Mouse (Mus musculus): ENCODE data around the gene Fam162a. TPM values are rescaled to one million over a fixed set of nuclear protein-coding genes. Genes with fewer than 3 reads are reported as not detected.
"Not testable (repeated sequence)": the region's sequence is repeated elsewhere in the genome, so short reads cannot be mapped to it uniquely, and the experiment has no call there.

Gene Fam162a
- polyA plus RNA-seq (2012; rRNA removed): 41.6 and 64.5 TPM in 2 replicates

- peak; percentile 45 for DNase-seq (ENCODE audit: low read depth)
These were observed at the start of gene Fam162a, which contains the start of gene Ccdc58 for GRCm38 (mm10) chr16:36071450-36072379. Gene Fam162a (minus strand): TSS chr16:36071594. Gene Ccdc58 (plus strand): TSS chr16:36071685.

- not testable (repeated sequence) for DNase-seq (ENCODE audit: low read depth)
These were observed 44.4 kb upstream of the Fam162a start for GRCm38 (mm10) chr16:36115751-36116150.

GRCm38 (mm10) chr16:36111486-36111885, 40.1 kb upstream of the Fam162a start:
- not testable (repeated sequence) for DNase-seq (ENCODE audit: low read depth)

GRCm38 (mm10) chr16:36102211-36102610, 30.8 kb upstream of the Fam162a start:
- DNase-seq (ENCODE audit: low read depth): no peak

GRCm38 (mm10) chr16:36101526-36101925, 30.1 kb upstream of the Fam162a start:
- no peak for DNase-seq (ENCODE audit: low read depth)

GRCm38 (mm10) chr16:36097813-36098499, 26.6 kb upstream of the Fam162a start:
- not testable (repeated sequence) for DNase-seq (ENCODE audit: low read depth)

GRCm38 (mm10) chr16:36094079-36094478, 22.7 kb upstream of the Fam162a start:
- DNase-seq (ENCODE audit: low read depth): peak; percentile 99

- no peak for DNase-seq (ENCODE audit: low read depth)
These were observed 19.6 kb upstream of the Fam162a start for GRCm38 (mm10) chr16:36090785-36091509.

- no peak for DNase-seq (ENCODE audit: low read depth)
These were observed 18.6 kb upstream of the Fam162a start for GRCm38 (mm10) chr16:36089850-36090616.

GRCm38 (mm10) chr16:36089065-36089464, 17.7 kb upstream of the Fam162a start:
- DNase-seq (ENCODE audit: low read depth): no peak

GRCm38 (mm10) chr16:36087846-36088245, 16.5 kb upstream of the Fam162a start:
- no peak for DNase-seq (ENCODE audit: low read depth)

- no peak for DNase-seq (ENCODE audit: low read depth)
These were observed 8.5 kb upstream of the Fam162a start for GRCm38 (mm10) chr16:36079916-36080315.

GRCm38 (mm10) chr16:36074772-36075171, 3.4 kb upstream of the Fam162a start:
- DNase-seq (ENCODE audit: low read depth): no peak

GRCm38 (mm10) chr16:36072410-36073011, 1.1 kb upstream of the Fam162a start:
- no peak for DNase-seq (ENCODE audit: low read depth)

- no peak for DNase-seq (ENCODE audit: low read depth)
These were observed 334 bp downstream of the Fam162a start for GRCm38 (mm10) chr16:36071071-36071449.

GRCm38 (mm10) chr16:36069819-36070575, 1.4 kb downstream of the Fam162a start:
- DNase-seq (ENCODE audit: low read depth): no peak

GRCm38 (mm10) chr16:36068356-36068755, 3.0 kb downstream of the Fam162a start:
- no peak for DNase-seq (ENCODE audit: low read depth)

GRCm38 (mm10) chr16:36067694-36068093, 3.7 kb downstream of the Fam162a start:
- no peak for DNase-seq (ENCODE audit: low read depth)

- no peak for DNase-seq (ENCODE audit: low read depth)
These were observed 6.5 kb downstream of the Fam162a start for GRCm38 (mm10) chr16:36064904-36065303.

- no peak for DNase-seq (ENCODE audit: low read depth)
These were observed 8.1 kb downstream of the Fam162a start for GRCm38 (mm10) chr16:36063315-36063714.

All from gonadal fat pad, adult 2 months (tissue).